Mouse (Mus musculus): ENCODE results near the gene Kars.

The Kars gene

DNA sequence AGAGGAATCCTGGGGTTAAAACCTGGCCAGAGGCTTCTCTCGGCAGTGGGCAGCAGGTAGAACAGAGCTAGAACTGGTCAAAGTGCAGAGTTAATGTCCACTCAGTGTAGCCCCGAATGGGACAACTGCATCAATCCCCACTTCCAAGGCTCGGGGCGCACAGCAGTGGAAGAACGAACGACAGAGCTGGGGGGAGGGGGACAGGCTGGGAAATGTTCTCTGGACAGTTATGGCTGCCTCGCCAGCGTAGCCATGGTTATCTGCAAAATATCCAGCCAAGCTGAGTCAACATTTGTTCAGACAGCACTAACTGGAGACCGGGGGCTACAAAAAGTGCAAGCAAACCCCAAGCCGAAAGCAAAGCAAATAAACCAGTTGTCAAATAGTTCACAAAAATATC lies 33.0 kb downstream of the Kars start:
- no peak for DNase-seq

DNA sequence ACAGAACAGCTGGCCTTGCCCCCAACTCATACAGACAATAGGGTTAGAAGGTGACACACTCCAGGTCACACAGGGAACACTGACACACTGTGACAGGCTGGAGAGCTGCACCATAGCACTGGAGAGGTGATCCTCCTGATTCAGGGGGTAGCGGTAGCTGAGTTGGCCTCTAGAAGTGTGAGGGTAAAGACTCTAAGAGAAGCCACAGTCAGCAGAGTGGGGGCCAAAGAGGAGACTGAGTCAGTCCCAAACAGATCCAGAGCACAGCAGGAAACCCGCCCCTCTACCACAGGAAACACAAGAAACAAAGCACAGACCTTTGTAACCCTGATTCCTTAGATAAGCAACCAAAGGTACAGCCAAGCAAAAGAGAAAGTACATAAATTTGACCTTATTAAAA lies 34.8 kb downstream of the Kars start:
- DNase-seq = peak; percentile 85

DNA sequence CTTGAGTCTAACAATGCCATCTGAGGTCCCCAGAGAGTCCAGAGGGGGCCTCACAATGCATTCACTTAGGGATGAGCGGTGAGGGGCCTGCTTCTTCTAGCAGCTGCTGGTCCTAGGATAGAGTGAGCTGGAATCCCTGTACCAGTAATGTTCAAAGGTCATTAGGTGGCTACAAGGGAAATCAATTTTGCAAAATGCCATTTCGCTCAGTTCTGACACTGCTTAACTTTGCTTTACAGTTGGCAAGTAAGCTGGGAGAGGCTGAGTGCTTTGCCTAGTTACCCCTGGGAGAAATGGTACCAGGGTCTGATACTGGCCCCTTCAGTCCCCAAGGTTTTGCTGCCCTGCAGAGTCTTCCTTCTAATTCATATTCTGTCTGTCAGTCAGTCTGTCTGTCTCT lies 35.4 kb downstream of the Kars start:
- peak; percentile 67 for DNase-seq

DNA sequence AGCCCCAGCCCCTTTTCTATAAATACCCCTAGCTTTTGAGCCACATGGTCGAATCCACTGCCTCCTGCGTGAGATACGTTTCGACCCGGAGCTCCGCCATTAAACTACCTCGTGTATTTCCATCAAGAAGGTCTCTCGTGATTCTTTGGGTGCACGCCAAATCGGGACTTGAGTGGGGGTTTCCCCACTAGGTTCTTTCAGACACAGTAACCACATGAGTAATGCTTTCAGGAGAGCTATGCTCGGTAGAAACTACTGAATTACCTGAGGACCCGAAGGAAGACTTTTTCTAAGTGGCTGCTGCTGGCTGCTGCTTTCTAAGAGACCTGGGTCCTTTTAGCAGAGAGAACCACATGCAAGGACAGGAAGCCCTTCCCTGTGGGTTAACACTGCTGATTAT lies 37.0 kb downstream of the Kars start:
- no peak for DNase-seq

DNA sequence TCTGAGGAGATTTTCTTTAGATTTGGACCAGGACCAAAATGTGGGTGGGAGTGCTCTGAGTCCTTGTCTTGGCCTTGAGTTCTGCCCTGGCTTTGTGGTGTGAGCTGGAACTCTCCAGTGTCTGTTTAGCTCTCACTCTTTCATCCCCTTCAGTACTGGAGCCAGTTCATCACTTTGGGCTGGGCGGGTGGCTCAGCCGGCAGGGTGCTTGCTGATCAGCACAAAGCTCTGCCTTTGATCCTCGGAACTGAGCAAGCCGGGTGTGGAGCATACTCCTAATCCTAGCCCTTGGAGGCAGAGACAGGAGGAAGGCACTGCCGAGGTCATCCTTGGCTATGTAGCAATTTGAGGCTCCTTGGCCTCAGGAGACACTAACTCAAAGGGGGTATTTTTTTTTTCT lies 42.1 kb downstream of the Kars start:
- no peak for DNase-seq

DNA sequence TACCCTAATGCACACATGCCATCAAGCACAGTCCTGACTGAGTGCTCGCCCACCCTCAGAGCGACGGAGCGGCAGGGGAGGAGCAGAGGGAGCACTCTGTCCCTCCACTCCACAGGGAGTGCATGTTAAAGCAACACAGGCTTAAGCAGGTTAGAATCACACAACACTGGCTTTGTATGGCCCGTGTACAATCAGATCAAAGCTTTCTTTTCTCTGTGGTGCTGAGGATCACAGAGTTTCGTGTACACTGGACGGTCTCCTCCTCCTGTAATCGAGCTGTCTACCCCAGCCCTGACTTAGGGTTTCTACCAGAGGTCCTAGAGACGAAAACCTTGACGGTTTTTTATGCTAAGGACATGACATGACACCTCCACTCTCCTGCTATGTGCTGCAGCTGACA lies 42.6 kb downstream of the Kars start:
- DNase-seq = no peak

DNA sequence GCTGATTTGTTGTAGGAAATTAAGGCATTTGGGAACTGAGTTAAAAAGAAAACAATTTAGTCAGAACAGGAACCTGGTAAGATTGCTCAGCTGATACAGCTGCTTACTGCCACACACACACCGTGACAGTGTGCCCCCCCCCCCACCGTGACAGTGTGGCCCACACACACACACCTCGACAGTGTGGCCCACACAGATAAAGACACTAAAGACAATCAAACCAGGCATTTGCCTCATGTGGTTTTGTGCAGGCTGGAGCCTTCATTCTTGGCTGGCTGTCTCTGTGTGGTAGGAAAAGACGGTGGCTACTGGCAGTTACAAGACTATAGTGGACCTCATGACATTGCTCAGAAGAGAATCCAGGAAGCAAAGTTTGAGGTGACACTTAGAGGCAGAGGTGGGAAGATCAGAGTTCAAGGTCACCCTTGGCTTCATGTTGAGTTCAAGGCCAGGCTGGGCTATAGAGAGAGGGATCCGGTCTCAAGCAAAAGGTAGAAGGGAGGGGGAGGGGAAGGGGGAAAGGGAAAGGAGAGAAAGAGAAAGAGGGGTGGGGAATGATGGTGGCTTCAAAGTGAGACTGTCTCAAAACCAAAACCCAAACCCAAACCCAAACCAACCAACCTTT lies 43.8 kb downstream of the Kars start:
- no peak for DNase-seq

DNA sequence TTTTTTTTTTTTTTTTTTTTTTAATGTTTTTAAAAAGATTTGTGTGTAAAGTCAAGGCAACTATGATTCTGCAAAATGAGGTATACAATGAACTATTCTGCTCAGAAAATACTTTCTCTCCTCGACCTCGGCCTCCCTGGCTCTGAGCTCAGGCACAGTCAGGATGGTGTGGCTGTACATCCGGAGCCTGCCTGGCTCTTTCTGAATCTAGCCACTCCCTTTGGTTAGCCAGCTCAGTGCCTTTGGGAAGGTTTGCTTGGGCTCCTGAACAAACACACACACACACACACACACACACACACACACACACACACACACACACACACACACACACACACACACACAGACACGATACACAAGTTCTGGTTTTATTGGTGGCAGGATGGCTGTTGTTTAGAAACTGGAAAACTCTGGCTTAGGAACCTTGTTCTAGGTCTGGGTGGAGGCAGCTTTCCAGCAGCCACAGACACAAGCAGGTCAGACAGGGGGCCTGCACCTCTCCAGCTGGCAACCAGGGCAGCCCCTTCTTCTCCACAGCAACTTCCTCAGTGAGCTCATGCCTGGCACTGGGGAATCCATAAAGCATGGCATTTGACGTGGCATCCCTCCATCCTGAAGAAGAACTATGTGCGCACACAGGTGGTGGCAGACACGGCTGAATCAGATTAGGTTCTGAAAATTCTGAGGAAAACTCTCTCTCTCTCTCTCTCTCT lies 46.1 kb downstream of the Kars start:
- DNase-seq = peak; percentile 69

DNA sequence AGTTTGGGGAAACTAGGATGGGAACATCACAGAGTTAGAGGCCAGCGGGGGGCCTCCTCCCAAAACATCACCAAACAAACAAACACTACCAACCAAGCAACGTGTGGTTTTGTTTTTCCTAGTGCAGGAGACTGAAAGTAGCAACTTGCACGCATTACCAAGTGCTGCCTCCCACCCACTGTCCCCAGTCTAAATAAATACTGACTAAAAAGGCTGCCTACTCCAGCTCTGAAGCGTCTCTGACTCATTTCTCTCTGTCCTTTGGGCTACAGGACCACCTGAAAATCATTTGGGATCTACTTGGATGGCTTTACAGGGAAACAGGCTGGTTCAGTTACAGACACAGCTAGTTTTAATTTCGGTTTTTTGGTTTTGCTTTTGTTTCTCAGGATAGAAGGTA lies 46.8 kb downstream of the Kars start:
- DNase-seq = no peak

DNA sequence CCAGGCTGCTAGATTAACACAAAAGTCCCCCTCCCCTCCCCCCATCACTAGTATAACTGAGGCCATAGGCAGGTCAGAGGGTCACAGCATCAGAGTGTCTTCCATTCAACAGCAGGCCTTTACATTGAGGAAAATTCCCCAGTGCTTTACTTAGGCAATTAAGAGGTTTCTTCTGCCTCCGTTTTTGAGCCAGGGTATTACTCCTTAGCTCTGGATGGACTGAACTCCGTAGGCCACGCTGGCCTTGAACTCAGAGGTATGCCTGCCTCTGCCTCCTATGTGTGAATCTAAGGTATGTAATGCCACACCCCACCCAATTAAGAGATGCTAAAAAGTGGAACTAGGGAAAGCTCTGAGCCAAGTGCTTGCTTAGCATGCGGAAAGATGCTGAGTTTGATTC lies 47.6 kb downstream of the Kars start:
- peak; percentile 46 for DNase-seq

DNA sequence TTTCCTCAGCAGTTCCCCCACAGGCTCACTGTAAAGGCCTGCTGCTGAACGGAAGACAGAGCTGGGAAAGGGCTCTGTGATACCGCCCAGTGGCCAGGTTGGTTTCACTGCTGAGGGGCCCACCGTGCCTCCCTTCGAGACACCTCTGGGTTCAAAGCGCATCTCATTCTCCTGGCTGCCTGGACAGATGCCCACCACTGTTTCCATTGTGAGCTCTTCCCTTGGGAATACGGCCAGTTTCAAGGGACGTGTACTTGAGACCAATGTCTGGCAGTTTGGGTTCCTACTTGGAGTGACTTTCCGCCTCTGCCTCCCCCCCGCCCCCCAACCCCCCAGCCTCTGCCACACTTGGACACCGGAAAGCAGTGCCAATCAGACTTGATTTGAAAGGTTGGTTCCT lies 48.0 kb downstream of the Kars start:
- peak; percentile 62 for DNase-seq

DNA sequence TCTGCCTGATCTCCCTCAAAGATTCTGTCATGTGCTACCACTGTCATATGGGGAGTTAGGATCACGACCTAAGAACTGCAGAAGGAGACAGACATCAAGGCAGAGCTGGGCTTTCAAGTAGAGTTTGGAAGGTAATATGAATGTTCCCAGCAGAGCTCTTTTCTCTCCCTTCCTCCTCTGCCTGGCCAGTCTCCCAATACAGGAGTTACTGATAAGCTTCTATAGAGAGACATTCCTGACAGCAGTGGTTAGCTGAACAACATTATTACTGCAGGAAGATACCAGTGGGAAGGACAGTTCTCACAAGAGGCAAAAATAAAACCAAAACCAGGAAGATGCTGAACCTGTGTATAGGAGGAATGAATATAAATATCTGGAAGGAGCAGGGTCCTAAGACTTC lies 48.5 kb downstream of the Kars start:
- DNase-seq = no peak

DNA sequence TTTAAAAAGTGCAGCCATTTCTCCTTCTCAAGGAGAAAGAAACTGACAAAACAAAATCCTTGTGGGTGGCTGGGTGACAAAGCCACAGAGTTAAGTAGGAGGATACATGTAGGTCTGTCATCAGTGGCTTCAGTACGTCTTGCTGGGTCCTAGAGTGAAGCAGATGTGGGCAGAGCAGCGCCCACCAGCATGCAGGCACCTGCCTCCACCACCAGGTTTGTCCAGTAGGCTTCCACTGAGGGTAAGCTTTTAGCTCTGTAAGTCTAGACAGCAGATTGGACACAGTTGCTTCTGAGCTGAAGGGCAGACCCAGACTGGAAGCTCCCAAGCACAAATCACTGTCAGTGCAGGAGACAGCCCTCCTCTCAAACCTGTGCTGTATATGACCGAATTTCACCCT lies 49.8 kb downstream of the Kars start:
- no peak for DNase-seq

DNA sequence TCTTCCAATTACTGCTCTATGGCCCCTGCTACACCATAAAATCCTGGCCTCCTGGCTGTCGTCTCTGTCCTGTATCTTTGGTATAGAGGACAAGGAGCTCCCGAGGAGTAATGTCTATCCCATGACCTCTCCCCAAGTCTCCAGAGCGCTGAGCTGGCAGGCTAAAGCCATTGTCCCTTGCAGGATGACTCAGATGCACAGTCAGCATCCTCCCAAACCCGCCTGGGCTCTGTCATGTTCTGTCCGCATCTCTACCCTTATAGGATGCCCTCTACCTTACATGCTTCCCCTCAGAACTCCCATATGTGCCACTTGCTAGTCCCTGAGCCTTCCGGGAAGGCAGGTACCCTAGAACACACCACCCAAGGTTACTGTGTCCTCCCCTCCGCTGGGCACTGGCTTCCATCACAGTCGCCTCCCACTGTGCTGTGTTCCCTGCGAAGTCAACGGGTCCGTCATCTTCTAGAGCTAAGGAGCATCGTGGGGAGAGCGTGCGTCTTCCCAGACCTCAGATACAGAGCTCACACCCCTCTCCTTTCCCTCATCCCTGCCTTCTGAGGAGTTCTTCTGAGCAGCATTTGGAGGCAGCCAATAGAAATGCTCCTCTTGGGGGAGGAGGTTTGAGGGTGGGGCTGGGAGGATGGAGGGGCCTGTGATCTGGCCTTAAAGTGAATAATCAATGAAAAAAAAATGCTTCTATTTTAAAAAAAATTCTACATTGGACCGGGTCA lies 50.4 kb downstream of the Kars start:
- peak; percentile 82 for DNase-seq

DNA sequence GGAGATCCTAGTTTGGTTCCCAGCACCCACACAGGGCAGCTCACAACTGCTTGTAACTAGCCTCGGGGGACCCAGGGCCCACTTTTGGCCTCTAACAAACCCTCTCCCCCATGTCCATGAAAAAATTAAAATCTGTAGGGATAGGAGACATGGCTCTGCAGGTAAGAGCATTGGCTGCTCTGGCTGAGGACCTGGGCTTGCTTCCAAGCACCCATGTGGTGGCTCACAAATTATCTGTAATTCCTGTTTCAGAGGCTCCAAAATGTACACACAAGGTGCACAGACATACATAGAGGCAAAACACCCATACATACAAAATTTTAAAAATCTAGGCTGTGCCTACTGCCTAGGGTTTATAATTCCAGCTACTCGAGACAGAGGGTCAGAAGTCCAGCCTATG lies 53.9 kb downstream of the Kars start:
- DNase-seq = peak; percentile 84

DNA sequence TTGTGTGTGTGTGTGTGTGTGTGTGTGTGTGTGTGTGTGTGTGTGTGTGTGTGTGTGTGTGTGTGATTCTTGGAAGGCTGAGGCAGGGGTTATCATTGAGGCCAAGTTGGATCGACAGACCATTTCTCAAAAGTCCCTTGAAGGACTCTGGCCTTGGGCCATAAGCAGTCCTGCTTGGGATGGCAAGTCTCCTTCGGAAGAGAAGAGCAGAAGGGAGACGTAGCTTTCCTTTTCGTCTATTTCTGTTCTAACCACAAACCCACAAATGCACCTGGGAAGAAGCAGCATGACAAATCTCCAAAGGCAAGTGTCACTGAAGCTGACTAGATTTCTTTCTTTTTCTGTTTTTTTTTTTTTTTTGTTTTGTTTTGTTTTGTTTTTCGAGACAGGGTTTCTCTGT lies 55.2 kb downstream of the Kars start:
- DNase-seq = peak; percentile 61

DNA sequence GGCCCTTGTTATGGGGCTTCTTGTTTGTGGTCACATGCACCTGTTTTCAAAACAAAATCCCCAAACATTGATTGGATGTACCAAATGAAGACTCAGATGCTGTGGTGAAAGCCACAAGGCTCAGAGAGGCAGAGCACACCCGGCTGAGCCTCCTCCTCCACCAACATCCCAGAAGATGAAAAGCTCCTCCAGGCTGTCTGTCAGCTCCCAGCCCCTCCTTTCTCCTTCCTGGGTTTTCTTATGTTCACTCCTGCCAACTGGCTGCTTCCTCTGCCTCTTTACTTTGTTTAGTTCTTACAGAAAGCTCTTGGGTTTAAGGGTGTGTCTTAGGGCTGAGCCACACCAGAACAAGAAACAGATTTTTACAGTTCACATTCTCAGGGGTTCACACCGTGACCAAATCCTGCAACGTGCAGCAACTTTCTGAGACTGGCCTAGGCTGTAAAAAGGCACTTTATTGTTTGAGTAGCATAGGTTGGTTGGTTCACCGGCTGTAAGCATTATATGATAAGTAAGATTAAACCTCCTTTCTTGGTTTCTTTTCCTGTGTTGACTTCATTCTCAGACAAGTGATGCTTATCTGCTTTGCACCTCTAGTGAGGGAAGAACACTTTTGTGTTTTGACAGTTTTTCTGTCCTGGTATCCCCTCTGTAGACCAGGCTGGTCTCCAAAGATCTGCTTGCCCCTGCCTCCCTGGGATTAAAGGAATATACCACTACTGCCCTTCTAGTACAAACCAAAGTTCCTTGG lies 56.1 kb downstream of the Kars start:
- peak; percentile 90 for DNase-seq

DNA sequence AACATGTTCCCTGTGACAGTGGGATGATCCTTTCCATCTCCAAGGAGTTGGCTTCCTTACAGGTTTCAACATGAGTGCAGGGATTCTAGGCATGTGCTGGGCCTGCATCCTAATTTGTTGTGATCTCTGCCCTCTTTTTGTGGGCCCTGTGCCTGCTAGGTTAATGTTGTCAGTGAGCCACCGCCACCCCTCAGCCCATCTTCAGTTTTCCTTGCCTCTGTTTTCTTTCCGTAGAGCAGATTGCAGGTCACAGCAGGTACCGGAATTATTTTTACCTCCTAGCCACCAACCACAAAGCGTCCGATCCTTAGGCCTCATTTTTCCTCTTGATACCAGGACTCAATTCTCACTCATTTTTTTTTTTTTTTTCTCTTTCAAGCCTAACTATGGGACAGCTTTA lies 59.2 kb downstream of the Kars start:
- no peak for DNase-seq

DNA sequence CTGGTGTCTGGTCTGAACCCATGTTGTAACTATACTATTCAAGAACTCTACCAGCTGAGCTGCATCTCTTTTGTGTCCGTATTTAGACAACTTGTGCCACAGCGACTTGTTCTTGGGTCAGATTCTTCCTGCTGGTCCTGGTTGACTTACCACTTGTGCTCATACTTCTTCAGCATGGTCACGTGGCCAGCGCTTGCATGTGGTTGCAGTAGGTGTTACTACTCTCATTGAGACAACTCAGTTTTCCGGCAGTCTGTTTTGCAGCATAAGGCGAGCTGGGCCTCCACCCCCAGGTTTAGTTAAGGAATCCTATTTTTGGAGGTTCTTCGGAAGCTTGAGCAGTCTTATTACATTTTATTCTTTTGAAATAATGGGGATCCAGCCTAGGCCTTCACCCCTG lies 59.8 kb downstream of the Kars start:
- DNase-seq = peak; percentile 89

DNA sequence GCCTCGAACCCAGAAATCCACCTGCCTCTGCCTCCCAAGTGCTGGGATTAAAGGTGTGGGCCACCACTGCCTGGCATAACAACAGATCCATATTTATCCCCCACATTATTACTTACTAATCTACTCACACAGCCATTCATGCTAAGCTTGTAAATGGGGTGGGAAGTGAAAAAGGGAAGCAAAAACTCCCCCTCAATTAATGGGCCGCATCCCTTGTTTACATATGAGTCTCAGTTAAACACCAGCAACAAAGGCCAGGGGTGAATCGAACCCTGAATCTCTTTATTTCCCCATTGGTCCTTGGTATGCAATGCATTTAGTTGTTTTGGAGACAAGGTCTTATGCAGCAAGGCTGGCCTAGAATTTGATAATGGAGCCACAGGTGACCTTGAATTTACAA lies 60.3 kb downstream of the Kars start:
- DNase-seq = no peak

DNA sequence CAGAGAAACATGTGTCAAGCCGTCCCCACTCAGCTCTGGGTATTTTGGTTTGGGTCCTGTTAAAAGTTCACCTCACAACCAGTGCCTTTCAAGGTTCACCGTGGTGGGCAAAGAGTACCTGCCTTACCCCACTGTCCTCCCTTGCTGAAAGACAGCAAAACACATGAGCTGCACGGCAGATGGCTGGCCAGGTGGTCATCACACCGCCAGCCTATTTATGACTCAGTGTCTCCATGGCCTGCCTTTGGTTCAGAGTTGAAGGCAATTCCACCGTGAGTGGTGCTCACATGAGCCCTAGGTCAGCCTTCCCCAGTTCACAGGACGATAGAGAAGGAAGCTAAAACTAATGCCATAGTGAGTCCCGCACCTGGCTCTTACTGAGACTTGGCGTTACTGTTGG lies 63.2 kb downstream of the Kars start:
- peak; percentile 56 for DNase-seq

DNA sequence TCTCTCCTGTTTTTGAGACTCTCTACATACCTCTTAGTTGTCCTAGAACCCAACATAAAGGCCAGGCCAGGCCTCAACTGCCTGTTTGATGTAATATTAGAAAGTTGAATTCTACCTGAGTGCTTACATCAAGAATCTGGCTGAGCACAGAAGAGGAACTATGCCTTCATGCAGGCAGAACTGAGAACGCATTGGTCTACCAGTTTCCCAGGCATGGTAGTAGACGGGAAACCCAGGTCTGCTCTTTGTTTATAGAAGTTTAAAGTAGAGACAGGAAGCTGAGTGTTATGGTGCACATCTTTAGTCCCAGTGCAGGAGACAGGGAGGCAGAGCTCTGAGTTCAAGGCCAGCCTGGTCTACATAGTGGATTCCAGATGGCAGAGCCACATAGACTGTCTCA lies 64.0 kb downstream of the Kars start:
- DNase-seq = no peak

DNA sequence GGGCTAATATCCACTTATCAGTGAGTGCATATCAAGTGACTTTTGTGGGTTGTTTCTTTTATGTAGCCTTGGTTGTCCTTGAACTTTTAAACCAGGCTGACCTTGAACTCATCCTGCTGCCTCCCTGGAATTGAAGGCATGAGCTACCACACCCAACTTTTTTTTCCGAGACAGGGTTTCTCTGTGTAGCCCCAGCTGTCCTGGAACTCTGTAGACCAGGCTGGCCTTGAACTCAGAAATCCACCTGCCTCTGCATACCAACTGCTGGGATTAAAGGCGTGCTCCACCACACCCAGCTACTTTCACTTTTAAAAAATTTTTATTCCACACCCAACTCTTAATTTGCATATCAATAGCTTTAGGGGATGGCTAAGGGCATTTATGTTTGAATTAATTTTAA lies 67.6 kb downstream of the Kars start:
- no peak for DNase-seq
